ENCODE assay signal across 7 mouse cellular contexts in the genomic region with DNA sequence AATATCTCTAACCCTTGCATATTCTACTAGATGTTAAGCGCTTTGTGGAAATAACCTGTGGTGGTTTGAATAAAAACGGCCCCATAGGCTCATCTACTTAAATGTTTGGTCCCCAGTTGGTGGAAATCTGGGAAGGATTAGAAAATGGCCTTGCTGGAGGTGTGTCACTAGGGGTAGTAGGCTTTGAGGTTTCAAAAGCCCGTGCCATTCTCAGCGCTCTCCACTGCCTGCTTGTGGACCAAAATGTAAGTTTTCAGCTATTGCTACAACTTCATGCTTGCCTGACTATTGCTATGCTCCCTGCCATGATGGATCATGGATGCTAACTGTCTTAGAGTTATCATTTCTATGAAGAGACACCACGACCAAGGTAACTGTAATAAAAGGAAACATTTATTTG. TPM values are rescaled to one million over a fixed set of nuclear protein-coding genes. Genes with fewer than 3 reads are reported as not detected.
DNase-seq lines count a peak whose midpoint lies in the region; ATAC-seq and TF ChIP-seq lines count a peak whose summit lies in the region.

No protein-coding gene starts in this region.

- no peaks in the 10 kb centered on the region for H3K36me3 ChIP-seq in liver, embryonic 11.5 days (ENCODE audit: control insufficient read depth, insufficient read depth, low read length)
- H3K36me3 ChIP-seq in embryonic facial prominence, embryonic 13.5 days: no peaks in the 10 kb centered on the region; the same call in 1 of the 2 replicates
- H3K36me3 ChIP-seq in intestine, postnatal 0 days (ENCODE audit: control insufficient read depth, insufficient read depth): no peaks in the 10 kb centered on the region
- H3K36me3 ChIP-seq in stomach, embryonic 15.5 days: no peaks in the 10 kb centered on the region

- no peak overlapping the region; the same call in 1 of the 2 replicates for H3K9ac ChIP-seq in liver, embryonic 11.5 days (ENCODE audit: low read depth, low read length)
- H3K9ac ChIP-seq in embryonic facial prominence, embryonic 13.5 days: no peak overlapping the region
- no peak overlapping the region for H3K9ac ChIP-seq in intestine, postnatal 0 days (ENCODE audit: low read depth, low read length)
- H3K9ac ChIP-seq in stomach, embryonic 15.5 days: no peak overlapping the region

- TF ChIP-seq CTCF in intestine, postnatal 0 days (IDR thresholded peaks at IDR 0.05; ENCODE audit: low read depth): 0 out of 2 replicates have a peak, but pooled peaks have one; percentile 15

- H3K27me3 ChIP-seq in liver, embryonic 11.5 days (replicated peaks; ENCODE audit: control insufficient read depth, insufficient read depth, low read length): no peaks in the 10 kb centered on the region
- H3K27me3 ChIP-seq in embryonic facial prominence, embryonic 13.5 days: no peaks in the 10 kb centered on the region
- H3K27me3 ChIP-seq in intestine, postnatal 0 days (replicated peaks; ENCODE audit: control insufficient read depth, insufficient read depth, low read length): no peaks in the 10 kb centered on the region
- no peaks in the 10 kb centered on the region for H3K27me3 ChIP-seq in stomach, embryonic 15.5 days (replicated peaks)

- H3K27ac ChIP-seq in liver, embryonic 11.5 days (ENCODE audit: low read depth, low read length): peak overlapping the region; percentile 30; the same call in 1 of the 2 replicates
- H3K27ac ChIP-seq in embryonic facial prominence, embryonic 13.5 days: no peak overlapping the region
- no peak overlapping the region for H3K27ac ChIP-seq in intestine, postnatal 0 days (ENCODE audit: low read depth, low read length)
- no peak overlapping the region for H3K27ac ChIP-seq in stomach, embryonic 15.5 days

- ATAC-seq in liver, embryonic 11.5 days (replicated peaks; ENCODE audit: low FRiP score): no peak
- no peak for ATAC-seq in embryonic facial prominence, embryonic 13.5 days (ENCODE audit: insufficient number of reproducible peaks, insufficient read depth, low FRiP score, low TSS enrichment, low read depth)
- no peak for ATAC-seq in intestine, postnatal 0 days
- no peak for ATAC-seq in stomach, embryonic 15.5 days (ENCODE audit: insufficient read depth, low FRiP score, low read depth)

- WGBS in liver, embryonic 11.5 days: 78% methylated on average over 5 of the region's 5 CpGs
- 85% methylated on average over 5 of the region's 5 CpGs for WGBS in embryonic facial prominence, embryonic 13.5 days
- 82% methylated on average over 5 of the region's 5 CpGs for WGBS in intestine, postnatal 0 days
- WGBS in stomach, embryonic 15.5 days: 85% methylated on average over 5 of the region's 5 CpGs

- H3K9me3 ChIP-seq in liver, embryonic 11.5 days (ENCODE audit: control insufficient read depth, low read length): no peaks in the 10 kb centered on the region
- H3K9me3 ChIP-seq in embryonic facial prominence, embryonic 13.5 days: no peaks in the 10 kb centered on the region
- H3K9me3 ChIP-seq in intestine, postnatal 0 days (ENCODE audit: control insufficient read depth): no peaks in the 10 kb centered on the region
- H3K9me3 ChIP-seq in stomach, embryonic 15.5 days: no peaks in the 10 kb centered on the region

- H3K4me3 ChIP-seq in liver, embryonic 11.5 days (ENCODE audit: low read depth, low read length): peak overlapping the region; percentile 86; the same call in 1 of the 2 replicates
- no peak overlapping the region for H3K4me3 ChIP-seq in embryonic facial prominence, embryonic 13.5 days
- H3K4me3 ChIP-seq in intestine, postnatal 0 days (ENCODE audit: low read depth, low read length): no peak overlapping the region
- H3K4me3 ChIP-seq in stomach, embryonic 15.5 days (replicated peaks): 0 out of 2 replicates have a peak overlapping the region, but pooled peaks have one; percentile 91

- H3K4me2 ChIP-seq in liver, embryonic 11.5 days: peak overlapping the region; percentile 96
- H3K4me2 ChIP-seq in embryonic facial prominence, embryonic 13.5 days: peak overlapping the region; percentile 78; the same call in 1 of the 2 replicates
- no peak overlapping the region for H3K4me2 ChIP-seq in intestine, postnatal 0 days (replicated peaks; ENCODE audit: low read depth)
- no peak overlapping the region for H3K4me2 ChIP-seq in stomach, embryonic 15.5 days

- DNase-seq in liver, embryonic 11.5 days (ENCODE audit: low spot score): no peak
- DNase-seq in liver: no peak
- DNase-seq in kidney, postnatal 14 days: no peak
- no peak for DNase-seq in urinary bladder, postnatal 10 days (ENCODE audit: low spot score)

- H3K4me1 ChIP-seq in liver, embryonic 11.5 days (replicated peaks; ENCODE audit: control insufficient read depth, insufficient read depth, low read length): peaks cover 19% of the 10 kb centered on the region
- peaks cover 33% of the 10 kb centered on the region for H3K4me1 ChIP-seq in embryonic facial prominence, embryonic 13.5 days
- H3K4me1 ChIP-seq in intestine, postnatal 0 days (replicated peaks; ENCODE audit: control insufficient read depth, insufficient read depth, low read length): peaks cover 13% of the 10 kb centered on the region
- H3K4me1 ChIP-seq in stomach, embryonic 15.5 days: peaks cover 25% of the 10 kb centered on the region

RNA-seq across cellular contexts. Expression of a gene that starts 1.4 kb away (rescaled TPM):
- polyA plus RNA-seq in liver, embryonic 11.5 days (2014; fragmentation: Nextera tagmentation; extraction: Ambion mirVana): 30.1 and 30.4 TPM in 2 replicates
- 18.0 and 18.4 TPM in 2 replicates for polyA plus RNA-seq in embryonic facial prominence, embryonic 13.5 days (2015; fragmentation: Nextera tagmentation; extraction: Ambion mirVana)
- 8.0 and 9.5 TPM in 2 replicates for polyA plus RNA-seq in intestine, postnatal 0 days (2015; fragmentation: Nextera tagmentation; extraction: Ambion mirVana)
- 13.8 and 15.2 TPM in 2 replicates for polyA plus RNA-seq in stomach, embryonic 15.5 days (2015; fragmentation: Nextera tagmentation; extraction: Ambion mirVana)

RNA-seq across cellular contexts. Expression of a gene that starts 2.5 kb away (rescaled TPM):
- polyA plus RNA-seq in liver, embryonic 11.5 days (2014; fragmentation: Nextera tagmentation; extraction: Ambion mirVana): 7.5 and 8.0 TPM in 2 replicates
- 16.5 and 16.8 TPM in 2 replicates for polyA plus RNA-seq in embryonic facial prominence, embryonic 13.5 days (2015; fragmentation: Nextera tagmentation; extraction: Ambion mirVana)
- 20.4 and 22.0 TPM in 2 replicates for polyA plus RNA-seq in intestine, postnatal 0 days (2015; fragmentation: Nextera tagmentation; extraction: Ambion mirVana)
- polyA plus RNA-seq in stomach, embryonic 15.5 days (2015; fragmentation: Nextera tagmentation; extraction: Ambion mirVana): 12.5 and 13.5 TPM in 2 replicates

Comparison
In these comparisons a context has a peak if more than half of its experiments do, and no peak if none do; other contexts are left out.
1. H3K4me2 ChIP-seq: peak in liver, embryonic 11.5 days (single experiment) and embryonic facial prominence, embryonic 13.5 days (single experiment); none in intestine, postnatal 0 days (single experiment) and stomach, embryonic 15.5 days (single experiment).
2. H3K4me3 ChIP-seq: peak in liver, embryonic 11.5 days (single experiment) and stomach, embryonic 15.5 days (single experiment); none in embryonic facial prominence, embryonic 13.5 days (single experiment) and intestine, postnatal 0 days (single experiment).